Mouse (Mus musculus) bone marrow, adult 2 months (tissue): ENCODE data around the gene Arhgef28.

Source experiments
- CTCF ChIP-seq: fragments of 200-500 bp; IDR thresholded peaks from 2 replicates; pipeline ENCODE4 v1.5.1; 2011; ENCODE audit warnings: low read length, control low read depth; ENCODE audit not compliant: control insufficient read depth, insufficient read depth
- POLR2A ChIP-seq: fragments of 200-500 bp; IDR thresholded peaks from 2 replicates; pipeline ENCODE4 v1.6.1; 2011; ENCODE audit warnings: low read depth, mild to moderate bottlenecking, control low read depth, low read length, borderline replicate concordance; ENCODE audit not compliant: control insufficient read depth

- TF ChIP-seq CTCF (no peak), POLR2A (no peak)
Measured at GRCm38 (mm10) chr13:98173008-98173407, 33.2 kb downstream of the Arhgef28 start.
